Mouse (Mus musculus): ENCODE data around the gene Abhd14b.

DNA sequence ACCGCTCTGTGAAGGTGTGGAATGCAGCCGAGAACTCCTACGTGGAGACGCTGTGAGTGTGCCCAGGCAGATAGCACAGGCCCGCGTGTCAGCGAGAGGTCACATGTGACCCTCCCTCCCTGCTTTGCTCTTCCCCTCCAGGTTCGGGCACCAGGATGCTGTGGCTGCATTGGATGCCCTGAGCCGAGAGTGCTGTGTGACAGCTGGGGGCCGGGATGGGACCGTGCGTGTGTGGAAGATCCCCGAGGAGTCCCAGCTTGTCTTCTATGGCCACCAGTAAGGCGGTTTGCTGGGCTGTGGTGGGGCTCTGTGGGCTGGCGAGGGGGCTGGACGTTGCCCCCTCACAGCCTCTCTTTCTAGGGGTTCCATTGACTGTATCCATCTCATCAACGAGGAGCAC is 36.3 kb downstream of the Abhd14b start:
- TF ChIP-seq POLR2A (IDR thresholded peaks at IDR 0.05; ENCODE audit: control insufficient read depth, low read depth, low read length), result no peak
- TF ChIP-seq CTCF (IDR thresholded peaks at IDR 0.05; ENCODE audit: control insufficient read depth, insufficient read depth, insufficient replicate concordance, low read depth, low read length), result no peak

Data from testis, adult 2 months (tissue).